In the genomic region with DNA sequence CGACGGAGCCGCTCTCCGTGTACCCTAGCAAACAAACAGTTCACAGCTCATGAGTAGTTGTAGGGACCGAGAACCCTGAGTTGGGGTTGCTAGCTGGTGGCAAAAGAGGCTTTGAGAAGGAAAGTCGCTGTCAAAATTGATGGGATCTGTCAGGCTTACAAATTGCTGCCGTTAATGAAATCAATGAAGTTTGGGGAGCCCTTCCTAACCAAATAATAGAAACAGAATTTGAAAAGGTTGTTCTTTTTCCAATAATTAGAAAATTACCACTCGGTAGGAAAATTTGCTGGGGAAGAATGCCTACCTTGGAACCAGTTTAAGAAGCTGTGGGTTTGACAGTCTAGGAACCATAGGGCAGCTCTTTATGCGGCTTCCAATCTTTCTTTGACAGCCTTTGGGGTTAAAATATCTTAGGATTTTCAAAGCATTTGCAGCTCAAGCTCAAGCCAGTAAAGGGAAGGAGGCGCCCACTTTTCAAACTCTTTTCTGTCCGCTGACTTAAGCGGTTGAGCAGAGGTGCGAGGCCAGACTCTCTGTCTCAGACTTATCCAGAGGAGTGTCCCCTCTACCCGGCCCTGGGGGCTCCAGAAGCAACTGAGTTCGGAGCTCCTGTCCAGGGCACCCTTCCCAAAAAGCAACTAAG, we compare ENCODE assay signal across 9 mouse cellular contexts. TPM values are rescaled to one million over a fixed set of nuclear protein-coding genes. Genes with fewer than 3 reads are reported as not detected.
DNase-seq lines count a peak whose midpoint lies in the region; ATAC-seq and TF ChIP-seq lines count a peak whose summit lies in the region.
"Had no signal": no experiment of that assay in that cellular context is flagged by ENCODE, and none has a peak within 500 bp of the region (broad histone marks: within the 10 kb centered on the region; RNA-seq: fewer than 3 reads in every experiment).

No protein-coding gene starts in this region.

- H3K9me3 ChIP-seq in lung, postnatal 0 days (ENCODE audit: low read length), result no peaks in the 10 kb centered on the region
- no peaks in the 10 kb centered on the region for H3K9me3 ChIP-seq in limb, embryonic 10.5 days (replicated peaks)
- H3K9me3 ChIP-seq in neural tube, embryonic 14.5 days (ENCODE audit: control insufficient read depth, low read length), result no peaks in the 10 kb centered on the region

- TF ChIP-seq CTCF in lung, postnatal 0 days (IDR thresholded peaks at IDR 0.05), result no peak
- no peak for TF ChIP-seq CTCF in lung, adult 2 months (IDR thresholded peaks at IDR 0.05; ENCODE audit: insufficient read depth, low read length)

- intact Hi-C loops in left cerebral cortex, postnatal 10 days (cut with DNase I), result loop anchor here (5.0 kb wide), 1 partner anchor 34 kb away; the partner anchor contains the start of gene Hoxd10

- no peak overlapping the region for H3K27ac ChIP-seq in lung, postnatal 0 days (ENCODE audit: low read length)
- H3K27ac ChIP-seq in limb, embryonic 10.5 days, result peak overlapping the region; percentile 73
- peak overlapping the region; percentile 29; the same call in 1 of the 2 replicates for H3K27ac ChIP-seq in neural tube, embryonic 14.5 days (ENCODE audit: low read depth, low read length)

- peaks cover 80% of the 10 kb centered on the region for H3K27me3 ChIP-seq in lung, postnatal 0 days (replicated peaks; ENCODE audit: insufficient read depth, low read length)
- H3K27me3 ChIP-seq in limb, embryonic 10.5 days (ENCODE audit: low read depth, poor library complexity, severe bottlenecking), result peaks cover 99% of the 10 kb centered on the region
- H3K27me3 ChIP-seq in neural tube, embryonic 14.5 days (ENCODE audit: control insufficient read depth, insufficient read depth, low read length), result peaks cover 42% of the 10 kb centered on the region

- ATAC-seq in lung, postnatal 0 days, result no peak
- ATAC-seq in neural tube, embryonic 14.5 days (ENCODE audit: low read depth), result no peak

- 0 out of 2 replicates have a peak, but pooled peaks cover 9% of the 10 kb centered on the region for H3K4me1 ChIP-seq in lung, postnatal 0 days (ENCODE audit: insufficient read depth, low read depth, low read length)
- no peaks in the 10 kb centered on the region; the same call in 1 of the 2 replicates for H3K4me1 ChIP-seq in lung, adult 2 months (ENCODE audit: control insufficient read depth, insufficient read depth, low read length)
- H3K4me1 ChIP-seq in limb, embryonic 10.5 days, result peaks cover 49% of the 10 kb centered on the region
- peaks cover 5% of the 10 kb centered on the region for H3K4me1 ChIP-seq in neural tube, embryonic 14.5 days (ENCODE audit: control insufficient read depth, insufficient read depth, low read length)

- peak overlapping the region; percentile 12; the same call in 1 of the 2 replicates for H3K4me3 ChIP-seq in lung, postnatal 0 days (ENCODE audit: low read depth, low read length)
- no peak overlapping the region for H3K4me3 ChIP-seq in lung, adult 2 months (replicated peaks; ENCODE audit: extremely low read depth, low read depth, low read length)
- peak overlapping the region; percentile 48 for H3K4me3 ChIP-seq in limb, embryonic 10.5 days
- H3K4me3 ChIP-seq in neural tube, embryonic 14.5 days (ENCODE audit: low read depth, low read length), result peak overlapping the region; percentile 2; the same call in 1 of the 2 replicates

- no peak for TF ChIP-seq EP300 in lung, postnatal 0 days (IDR thresholded peaks at IDR 0.05)

- WGBS in lung, postnatal 0 days, result 5% methylated on average over 15 of the region's 15 CpGs
- 5% methylated on average over 15 of the region's 15 CpGs for WGBS in lung, adult 2 months
- WGBS in limb, embryonic 10.5 days, result under 1% methylated on average over 15 of the region's 15 CpGs
- WGBS in neural tube, embryonic 14.5 days, result under 1% methylated on average over 15 of the region's 15 CpGs

- DNase-seq in embryo, embryonic 10 days (ENCODE audit: low spot score), result peak; percentile 43
- DNase-seq in embryo, embryonic 9.5 days (ENCODE audit: extremely low spot score), result no peak
- no peak for DNase-seq in lung, postnatal 0 days (ENCODE audit: low spot score)
- no peak for DNase-seq in lung, adult 2 months
- DNase-seq in limb, embryonic 10.5 days (ENCODE audit: low spot score), result no peak
- DNase-seq in left cerebral cortex, postnatal 10 days (ENCODE audit: extremely low spot score in 1 of 2, low spot score in 2 of 2), result no peak
- no peak for DNase-seq in ovary, postnatal 36 days (ENCODE audit: low spot score)
- DNase-seq: right cerebral cortex, adult 18-20 months had no signal

- no peak for TF ChIP-seq POLR2A in lung, adult 2 months (IDR thresholded peaks at IDR 0.05; ENCODE audit: borderline replicate concordance, extremely low read depth, low read depth, low read length)

- no peak overlapping the region for H3K9ac ChIP-seq in lung, postnatal 0 days (replicated peaks; ENCODE audit: low read depth)
- no peak overlapping the region; the same call in 1 of the 2 replicates for H3K9ac ChIP-seq in neural tube, embryonic 14.5 days (replicated peaks; ENCODE audit: low read depth, low read length)

- no peaks in the 10 kb centered on the region for H3K36me3 ChIP-seq in lung, postnatal 0 days (ENCODE audit: insufficient read depth, low read length)
- H3K36me3 ChIP-seq in limb, embryonic 10.5 days, result no peaks in the 10 kb centered on the region
- no peaks in the 10 kb centered on the region for H3K36me3 ChIP-seq in neural tube, embryonic 14.5 days (ENCODE audit: control insufficient read depth, insufficient read depth, low read length)

- 0 out of 2 replicates have a peak overlapping the region, but pooled peaks have one; percentile 5 for H3K4me2 ChIP-seq in lung, postnatal 0 days (replicated peaks; ENCODE audit: low read depth, low read length)
- no peak overlapping the region for H3K4me2 ChIP-seq in neural tube, embryonic 14.5 days (ENCODE audit: low read depth, low read length)

RNA-seq across cellular contexts. Expression of gene Evx2, which starts 1.2 kb away (rescaled TPM):
- polyA plus RNA-seq in lung, postnatal 0 days (2015; fragmentation: Nextera tagmentation; extraction: Ambion mirVana), result not detected in 2 replicates
- not detected in 2 replicates for polyA plus RNA-seq in lung, adult 2 months (2012; rRNA removed)
- polyA plus RNA-seq in limb, embryonic 10.5 days (2016; fragmentation: Nextera tagmentation; extraction: Ambion mirVana), result 0.84 TPM in 1 of 2 replicates, not detected in the other
- 0.36 and 0.55 TPM in 2 replicates for polyA plus RNA-seq in neural tube, embryonic 14.5 days (2014; fragmentation: Nextera tagmentation; extraction: Ambion mirVana)
- total RNA-seq in left cerebral cortex, postnatal 10 days (2021), result not detected

RNA-seq across cellular contexts. Expression of gene Hoxd13, which starts 10.0 kb away (rescaled TPM):
- polyA plus RNA-seq in lung, postnatal 0 days (2015; fragmentation: Nextera tagmentation; extraction: Ambion mirVana), result not detected in 2 replicates
- 0.04 and 0.15 TPM in 2 replicates for polyA plus RNA-seq in lung, adult 2 months (2012; rRNA removed)
- 9.3 and 17.8 TPM in 2 replicates for polyA plus RNA-seq in limb, embryonic 10.5 days (2016; fragmentation: Nextera tagmentation; extraction: Ambion mirVana)
- not detected in 2 replicates for polyA plus RNA-seq in neural tube, embryonic 14.5 days (2014; fragmentation: Nextera tagmentation; extraction: Ambion mirVana)
- total RNA-seq in left cerebral cortex, postnatal 10 days (2021), result not detected

RNA-seq across cellular contexts. Expression of gene Hoxd12, which starts 16.7 kb away (rescaled TPM):
- not detected in 2 replicates for polyA plus RNA-seq in lung, postnatal 0 days (2015; fragmentation: Nextera tagmentation; extraction: Ambion mirVana)
- not detected in 2 replicates for polyA plus RNA-seq in lung, adult 2 months (2012; rRNA removed)
- polyA plus RNA-seq in limb, embryonic 10.5 days (2016; fragmentation: Nextera tagmentation; extraction: Ambion mirVana), result 26.0 and 44.8 TPM in 2 replicates
- not detected in 2 replicates for polyA plus RNA-seq in neural tube, embryonic 14.5 days (2014; fragmentation: Nextera tagmentation; extraction: Ambion mirVana)
- not detected for total RNA-seq in left cerebral cortex, postnatal 10 days (2021)

RNA-seq across cellular contexts. Expression of gene Hoxd11, which starts 21.2 kb away (rescaled TPM):
- polyA plus RNA-seq in lung, postnatal 0 days (2015; fragmentation: Nextera tagmentation; extraction: Ambion mirVana), result not detected in 2 replicates
- 0.24 TPM in 1 of 2 replicates, not detected in the other for polyA plus RNA-seq in lung, adult 2 months (2012; rRNA removed)
- polyA plus RNA-seq in limb, embryonic 10.5 days (2016; fragmentation: Nextera tagmentation; extraction: Ambion mirVana), result 31.0 and 34.6 TPM in 2 replicates
- 0.09 TPM in 1 of 2 replicates, not detected in the other for polyA plus RNA-seq in neural tube, embryonic 14.5 days (2014; fragmentation: Nextera tagmentation; extraction: Ambion mirVana)
- not detected for total RNA-seq in left cerebral cortex, postnatal 10 days (2021)

RNA-seq across cellular contexts. Expression of gene Hoxd10, which starts 33.6 kb away (rescaled TPM):
- polyA plus RNA-seq in lung, postnatal 0 days (2015; fragmentation: Nextera tagmentation; extraction: Ambion mirVana), result 0.20 TPM in 1 of 2 replicates, not detected in the other
- polyA plus RNA-seq in lung, adult 2 months (2012; rRNA removed), result not detected in 2 replicates
- polyA plus RNA-seq in limb, embryonic 10.5 days (2016; fragmentation: Nextera tagmentation; extraction: Ambion mirVana), result 51.1 and 68.0 TPM in 2 replicates
- 55.4 and 90.2 TPM in 2 replicates for polyA plus RNA-seq in neural tube, embryonic 14.5 days (2014; fragmentation: Nextera tagmentation; extraction: Ambion mirVana)
- not detected for total RNA-seq in left cerebral cortex, postnatal 10 days (2021)

Comparison
In these comparisons a context has a peak if more than half of its experiments do, and no peak if none do; other contexts are left out.
1. RNA of gene Hoxd12, which starts 16.7 kb away (polyA plus RNA-seq): 26.0 to 44.8 TPM in limb, embryonic 10.5 days; not detected in neural tube, embryonic 14.5 days, not detected in lung, postnatal 0 days and not detected in lung, adult 2 months; every median in the first group is over 10 times any median in the second.